Mouse (Mus musculus) MEL (cell line): ENCODE results near the gene Cadps.

Experiments used
- CTCF ChIP-seq, 3 experiments: IDR thresholded peaks in 2 of 3; conservative IDR thresholded peaks in 1 of 3; 2 replicates each; pipeline ENCODE4 v1.5.1; 2011 to 2012; ENCODE audit warnings: low read length in 3 of 3, low read depth in 2 of 3, mild to moderate bottlenecking in 2 of 3, improper control_type of control experiment in 1 of 3, inconsistent platforms in 1 of 3, mixed read lengths in 1 of 3, moderate library complexity in 1 of 3; ENCODE audit not compliant: control insufficient read depth in 1 of 3, insufficient read depth in 1 of 3, poor library complexity in 1 of 3, severe bottlenecking in 1 of 3
- EP300 ChIP-seq, 2 experiments: IDR thresholded peaks; 2 replicates each; pipeline ENCODE4 v1.6.1; 2011; ENCODE audit warnings: improper control_type of control experiment in 2 of 2, low read length in 2 of 2, low read depth in 1 of 2, mild to moderate bottlenecking in 1 of 2
- MAX ChIP-seq: IDR thresholded peaks from 2 replicates; pipeline ENCODE4 v1.6.1; 2011; ENCODE audit warnings: low read length, improper control_type of control experiment
- NELFE ChIP-seq: IDR thresholded peaks from 2 replicates; pipeline ENCODE4 v1.6.1; 2011; ENCODE audit warnings: low read depth, low read length, improper control_type of control experiment
- RAD21 ChIP-seq: IDR thresholded peaks from 2 replicates; pipeline ENCODE4 v1.6.1; 2011; ENCODE audit warnings: mild to moderate bottlenecking, low read depth, low read length, improper control_type of control experiment
- ZKSCAN1 ChIP-seq: IDR thresholded peaks from 2 replicates; pipeline ENCODE4 v1.6.1; 2012; ENCODE audit warnings: low read depth, mild to moderate bottlenecking, inconsistent platforms, low read length, improper control_type of control experiment, moderate library complexity

GRCm38 (mm10) chr14:12334925-12335324 lies 488.0 kb downstream of the Cadps start:
- TF ChIP-seq CTCF (IDR thresholded peaks at IDR 0.05 in 2 of 3, conservative IDR thresholded peaks at IDR 0.05 in 1 of 3; ENCODE audit: control insufficient read depth in 1 of 3, insufficient read depth in 1 of 3, low read depth in 2 of 3, low read length in 3 of 3, poor library complexity in 1 of 3, severe bottlenecking in 1 of 3) (no peak), MAX (no peak), ZKSCAN1 (no peak), EP300 (IDR thresholded peaks at IDR 0.05; ENCODE audit: low read depth in 1 of 2, low read length in 2 of 2) (no peak), NELFE (no peak), RAD21 (no peak)
